Mouse (Mus musculus): ENCODE measurements at regions not wholly inside any gene's neighbourhood (a gene's known extent, or its start where the extent isn't known, plus 50 kb on each side); places are given as distances from the start of the nearest gene placed in this dataset.
A peak's percentile ranks its signal among the peaks of the same experiment; 100 is the strongest.

- Histone ChIP-seq H3K4me3 (replicated peaks; ENCODE audit: low read length) (no peak overlapping the region), H3K36me3 (ENCODE audit: control insufficient read depth, insufficient read depth, low read length) (no peaks in the 10 kb centered on the region), H3K4me2 (ENCODE audit: low read depth, low read length) (no peak overlapping the region), H3K27ac (ENCODE audit: low read length) (no peak overlapping the region), H3K27me3 (ENCODE audit: control insufficient read depth, insufficient read depth, low read length) (no peaks in the 10 kb centered on the region), H3K9me3 (replicated peaks; ENCODE audit: control insufficient read depth, low read length) (no peaks in the 10 kb centered on the region), H3K4me1 (ENCODE audit: control insufficient read depth, insufficient read depth, low read length) (0 out of 2 replicates have a peak, but pooled peaks cover 2% of the 10 kb centered on the region), H3K9ac (ENCODE audit: low read length) (no peak overlapping the region)
- ATAC-seq (ENCODE audit: insufficient read depth, low FRiP score): no peak
- 46% methylated on average over 10 of the region's 10 CpGs for WGBS
These were observed 57.3 kb upstream of the Prep start for GRCm38 (mm10) chr10:45009676-45010075.

- ATAC-seq (ENCODE audit: insufficient read depth, low FRiP score): no peak
These were observed 57.8 kb upstream of the Prep start for GRCm38 (mm10) chr10:45009235-45009634.

GRCm38 (mm10) chr10:45004037-45004653 lies 62.9 kb upstream of the Prep start:
- Histone ChIP-seq H3K4me1 (ENCODE audit: control insufficient read depth, insufficient read depth, low read length) (peaks cover 18% of the 10 kb centered on the region), H3K9ac (ENCODE audit: low read length) (no peak overlapping the region), H3K27me3 (ENCODE audit: control insufficient read depth, insufficient read depth, low read length) (no peaks in the 10 kb centered on the region), H3K4me3 (replicated peaks; ENCODE audit: low read length) (no peak overlapping the region), H3K36me3 (ENCODE audit: control insufficient read depth, insufficient read depth, low read length) (no peaks in the 10 kb centered on the region), H3K4me2 (ENCODE audit: low read depth, low read length) (no peak overlapping the region), H3K9me3 (replicated peaks; ENCODE audit: control insufficient read depth, low read length) (no peaks in the 10 kb centered on the region), H3K27ac (ENCODE audit: low read length) (no peak overlapping the region)
- ATAC-seq (ENCODE audit: insufficient read depth, low FRiP score): no peak
- 63% methylated on average over 9 of the region's 9 CpGs for WGBS

More at GRCm38 (mm10) chr10:45009235-45009634, 57.8 kb upstream of the Prep start:
- Histone ChIP-seq H3K4me3 (replicated peaks; ENCODE audit: low read length) (no peak overlapping the region), H3K27me3 (ENCODE audit: control insufficient read depth, insufficient read depth, low read length) (no peaks in the 10 kb centered on the region), H3K27ac (ENCODE audit: low read length) (no peak overlapping the region), H3K4me2 (ENCODE audit: low read depth, low read length) (no peak overlapping the region), H3K4me1 (ENCODE audit: control insufficient read depth, insufficient read depth, low read length) (0 out of 2 replicates have a peak, but pooled peaks cover 2% of the 10 kb centered on the region), H3K9ac (ENCODE audit: low read length) (no peak overlapping the region), H3K36me3 (ENCODE audit: control insufficient read depth, insufficient read depth, low read length) (no peaks in the 10 kb centered on the region), H3K9me3 (replicated peaks; ENCODE audit: control insufficient read depth, low read length) (no peaks in the 10 kb centered on the region)
- WGBS: 93% methylated on average over 1 of the region's 1 CpGs

- Histone ChIP-seq H3K36me3 (ENCODE audit: control insufficient read depth, insufficient read depth, low read length) (no peaks in the 10 kb centered on the region), H3K9me3 (replicated peaks; ENCODE audit: control insufficient read depth, low read length) (no peaks in the 10 kb centered on the region), H3K27ac (ENCODE audit: low read length) (peak overlapping the region; percentile 49), H3K27me3 (ENCODE audit: control insufficient read depth, insufficient read depth, low read length) (no peaks in the 10 kb centered on the region), H3K4me1 (ENCODE audit: control insufficient read depth, insufficient read depth, low read length) (peaks cover 18% of the 10 kb centered on the region), H3K4me3 (replicated peaks; ENCODE audit: low read length) (0 out of 2 replicates have a peak overlapping the region, but pooled peaks have one; percentile 5), H3K4me2 (ENCODE audit: low read depth, low read length) (peak overlapping the region; percentile 38), H3K9ac (ENCODE audit: low read length) (no peak overlapping the region)
- ATAC-seq (ENCODE audit: insufficient read depth, low FRiP score): no peak
- 32% methylated on average over 2 of the region's 2 CpGs for whole genome bisulfite sequencing
These were observed 63.7 kb upstream of the Prep start for GRCm38 (mm10) chr10:45003344-45003681.

- peaks cover 18% of the 10 kb centered on the region for H3K4me1 ChIP-seq (ENCODE audit: control insufficient read depth, insufficient read depth, low read length)
- 0 out of 2 replicates have a peak overlapping the region, but pooled peaks have one; percentile 5 for H3K4me3 ChIP-seq (replicated peaks; ENCODE audit: low read length)
- no peaks in the 10 kb centered on the region for H3K9me3 ChIP-seq (replicated peaks; ENCODE audit: control insufficient read depth, low read length)
- 25% methylated on average over 8 of the region's 8 CpGs for WGBS
- 0 out of 2 replicates have a peak, but pooled peaks have one; percentile 25 for ATAC-seq (ENCODE audit: insufficient read depth, low FRiP score)
- no peak overlapping the region; the same call in 1 of the 2 replicates for H3K9ac ChIP-seq (ENCODE audit: low read length)
- H3K36me3 ChIP-seq (ENCODE audit: control insufficient read depth, insufficient read depth, low read length): no peaks in the 10 kb centered on the region
- H3K27me3 ChIP-seq (ENCODE audit: control insufficient read depth, insufficient read depth, low read length): no peaks in the 10 kb centered on the region
- peak overlapping the region; percentile 38 for H3K4me2 ChIP-seq (ENCODE audit: low read depth, low read length)
- H3K27ac ChIP-seq (ENCODE audit: low read length): peak overlapping the region; percentile 66
These were observed 64.2 kb upstream of the Prep start for GRCm38 (mm10) chr10:45002637-45003343.

GRCm38 (mm10) chr10:45000873-45001859 lies 65.8 kb upstream of the Prep start:
- H3K9ac ChIP-seq (ENCODE audit: low read length): peak overlapping the region; percentile 70
- peaks cover 18% of the 10 kb centered on the region for H3K4me1 ChIP-seq (ENCODE audit: control insufficient read depth, insufficient read depth, low read length)
- 32% methylated on average over 12 of the region's 12 CpGs for WGBS
- no peaks in the 10 kb centered on the region for H3K9me3 ChIP-seq (replicated peaks; ENCODE audit: control insufficient read depth, low read length)
- no peaks in the 10 kb centered on the region for H3K36me3 ChIP-seq (ENCODE audit: control insufficient read depth, insufficient read depth, low read length)
- H3K4me3 ChIP-seq (replicated peaks; ENCODE audit: low read length): peak overlapping the region; percentile 44
- H3K27ac ChIP-seq (ENCODE audit: low read length): peak overlapping the region; percentile 66
- ATAC-seq (ENCODE audit: insufficient read depth, low FRiP score): no peak
- peak overlapping the region; percentile 80 for H3K4me2 ChIP-seq (ENCODE audit: low read depth, low read length)
- no peaks in the 10 kb centered on the region for H3K27me3 ChIP-seq (ENCODE audit: control insufficient read depth, insufficient read depth, low read length)

GRCm38 (mm10) chr10:45000027-45000840 lies 66.8 kb upstream of the Prep start:
- 17% methylated on average over 18 of the region's 18 CpGs for WGBS

GRCm38 (mm10) chr10:44997906-44998289 lies 69.1 kb upstream of the Prep start:
- H3K4me1 ChIP-seq (ENCODE audit: control insufficient read depth, insufficient read depth, low read length): peaks cover 12% of the 10 kb centered on the region
- no peaks in the 10 kb centered on the region for H3K27me3 ChIP-seq (ENCODE audit: control insufficient read depth, insufficient read depth, low read length)
- H3K27ac ChIP-seq (ENCODE audit: low read length): no peak overlapping the region; the same call in 1 of the 2 replicates
- no peaks in the 10 kb centered on the region for H3K36me3 ChIP-seq (ENCODE audit: control insufficient read depth, insufficient read depth, low read length)
- ATAC-seq (ENCODE audit: insufficient read depth, low FRiP score): no peak
- H3K9me3 ChIP-seq (replicated peaks; ENCODE audit: control insufficient read depth, low read length): no peaks in the 10 kb centered on the region
- H3K4me2 ChIP-seq (ENCODE audit: low read depth, low read length): peak overlapping the region; percentile 52
- peak overlapping the region; percentile 50; the same call in 1 of the 2 replicates for H3K9ac ChIP-seq (ENCODE audit: low read length)
- 7% methylated on average over 4 of the region's 4 CpGs for WGBS
- H3K4me3 ChIP-seq (replicated peaks; ENCODE audit: low read length): peak overlapping the region; percentile 29

More at GRCm38 (mm10) chr10:45000027-45000840, 66.8 kb upstream of the Prep start:
- no peak for ATAC-seq (ENCODE audit: insufficient read depth, low FRiP score)
- no peaks in the 10 kb centered on the region for H3K36me3 ChIP-seq (ENCODE audit: control insufficient read depth, insufficient read depth, low read length)
- H3K27ac ChIP-seq (ENCODE audit: low read length): peak overlapping the region; percentile 66
- peak overlapping the region; percentile 70 for H3K9ac ChIP-seq (ENCODE audit: low read length)
- no peaks in the 10 kb centered on the region for H3K9me3 ChIP-seq (replicated peaks; ENCODE audit: control insufficient read depth, low read length)
- H3K27me3 ChIP-seq (ENCODE audit: control insufficient read depth, insufficient read depth, low read length): no peaks in the 10 kb centered on the region
- peak overlapping the region; percentile 44 for H3K4me3 ChIP-seq (replicated peaks; ENCODE audit: low read length)
- peak overlapping the region; percentile 80 for H3K4me2 ChIP-seq (ENCODE audit: low read depth, low read length)
- H3K4me1 ChIP-seq (ENCODE audit: control insufficient read depth, insufficient read depth, low read length): peaks cover 18% of the 10 kb centered on the region

All from stomach, embryonic 16.5 days (tissue).